Mouse (Mus musculus) Patski (cell line): ENCODE measurements around the gene Slc22a15. TPM values are rescaled to one million over a fixed set of nuclear protein-coding genes. Genes with fewer than 3 reads are reported as not detected.

ENCODE experiments used
- ATAC-seq: fragments of 100-300 bp; one replicate; pipeline ENCODE4 v1.8.0; 2021
- CTCF ChIA-PET: fragments of 350-600 bp; sonication (Branson Sonifier 250); formaldehyde crosslinking; loops from one replicate; lab custom pipeline; 2022; ENCODE audit warnings: inconsistent platforms; lab: Charles Lee
- POLR2A ChIA-PET: fragments of 350-600 bp; sonication (Branson Sonifier 250); formaldehyde crosslinking; loops from one replicate; lab custom pipeline; 2022; ENCODE audit warnings: antibody characterized with exemption, inconsistent platforms; lab: Charles Lee
- DNase-seq: peaks from one replicate; pipeline ENCODE4 v3.0.0-alpha.2; 2011; ENCODE audit warnings: low read depth, low spot score
- H3K27me3 ChIP-seq: fragments of 371-371 bp; one replicate; pipeline ENCODE4 v1.5.1; 2021
- CTCF ChIP-seq: fragments of 100-300 bp; IDR thresholded peaks from one replicate; pipeline ENCODE4 v1.5.1; 2021
- in situ Hi-C: fragments of 300-500 bp; cut with MboI; formaldehyde crosslinking; loops from 3 replicates; pipeline ENCODE4 v1.11.1; 2018; ENCODE audit warnings: low pct_unique_long_range_greater_than_20kb, mixed read lengths
- polyA plus RNA-seq: library from polyadenylated mRNA; unstranded; gene quantifications from one replicate; pipeline ENCODE4 v1.2.3, GENCODE M21; 2021

Slc22a15 gene
- polyA plus RNA-seq, 1 experiment from 2014 or later, result 21.9 TPM

DNA sequence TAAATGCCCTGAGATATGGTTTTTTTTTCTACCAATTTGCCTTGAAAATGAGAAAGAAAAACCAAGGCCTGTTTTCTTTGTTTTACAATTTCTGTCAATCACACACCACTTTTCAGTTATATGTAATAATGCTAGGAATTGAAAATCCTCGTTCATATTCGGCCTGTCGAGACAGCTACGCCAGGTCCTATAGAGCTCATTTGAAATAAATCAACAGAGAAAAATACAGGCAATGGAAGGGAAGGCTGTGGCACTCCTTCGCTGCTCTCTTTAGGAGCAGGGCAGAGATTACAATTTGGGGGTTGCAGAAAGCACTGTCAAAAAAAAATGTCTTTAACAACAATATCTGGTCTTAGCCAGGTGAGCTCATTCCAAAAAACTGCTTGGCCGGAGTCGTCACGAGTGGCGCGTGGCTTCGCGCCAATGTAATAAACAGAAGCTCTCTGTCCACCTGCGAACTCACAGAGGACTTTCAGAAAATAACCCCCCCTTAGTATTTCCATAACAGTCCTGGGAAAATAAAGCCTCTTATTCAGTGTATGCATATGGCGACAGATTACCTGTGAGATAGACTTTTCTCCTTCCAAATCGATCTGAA lies 26.8 kb downstream of the Slc22a15 start:
- ChIA-PET CTCF (interaction anchor here (1.2 to 1.9 kb wide), 6 partner anchors 15 to 345 kb away, joined by 3 to 5 read pairs (median 4); no protein-coding TSS in a partner anchor), POLR2A (no interaction called here)
- no peak for DNase-seq
- no peaks in the 10 kb centered on the region for H3K27me3 ChIP-seq
- no peak for ATAC-seq
- no peak for TF ChIP-seq CTCF
- in situ Hi-C loops, result no loop called here

DNA sequence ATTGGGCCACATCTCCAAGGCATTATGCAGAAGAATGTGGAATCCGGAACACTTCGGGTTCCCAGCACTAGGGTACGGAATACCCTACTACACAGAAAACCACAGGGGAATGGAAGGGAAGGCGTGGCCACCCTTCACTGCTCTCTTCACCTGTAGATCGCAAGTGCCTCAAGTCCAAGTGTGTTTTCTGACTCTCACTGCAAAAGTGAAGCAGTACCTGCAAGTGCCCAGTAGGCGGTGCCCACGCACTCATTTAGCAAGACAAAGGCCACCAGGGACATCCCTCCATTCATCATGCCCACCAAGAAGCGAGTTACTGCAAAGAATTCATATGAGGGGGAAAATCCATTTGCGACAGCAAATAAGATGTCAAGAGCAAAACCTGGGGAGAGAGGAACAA lies 27.4 kb downstream of the Slc22a15 start:
- CTCF ChIA-PET, result interaction anchor here (1.2 to 1.5 kb wide), 4 partner anchors 14 to 346 kb away, joined by 3 to 5 read pairs (median 4); no protein-coding TSS in a partner anchor
- ATAC-seq, result no peak
- in situ Hi-C loops, result no loop called here

DNA sequence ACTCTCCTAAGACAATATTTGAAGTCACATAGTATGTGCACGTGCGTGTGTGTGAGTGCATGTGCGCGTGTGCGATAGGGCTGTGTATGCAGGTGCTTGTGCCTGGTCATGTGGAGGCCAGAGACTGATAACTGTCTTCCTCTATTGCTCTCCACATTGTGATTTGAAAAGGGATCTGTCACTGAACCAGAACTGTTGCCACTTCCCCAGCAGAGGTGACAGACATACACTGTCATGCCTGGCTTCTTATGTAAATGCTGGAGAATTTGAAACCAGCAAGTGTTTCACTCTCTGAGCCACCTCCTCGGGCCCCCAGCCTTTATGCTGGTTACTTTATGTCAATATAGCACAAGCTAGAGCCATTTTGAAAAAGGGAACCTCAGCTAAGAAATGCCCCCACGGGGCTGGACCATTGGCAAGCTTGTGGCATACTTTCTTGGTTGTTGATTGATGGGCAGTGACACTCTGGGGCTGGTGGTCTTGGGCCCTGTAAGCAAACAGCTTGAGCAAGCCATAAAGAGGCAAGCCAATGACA lies 28.8 kb downstream of the Slc22a15 start:
- TF ChIP-seq CTCF, result no peak
- DNase-seq, result no peak
- ChIA-PET CTCF (interaction anchor here (0.9 to 1.5 kb wide), 3 partner anchors 9 to 10 kb away, joined by 3 to 4 read pairs (median 4); no protein-coding TSS in a partner anchor), POLR2A (interaction anchor here (0.8 kb wide), 1 partner anchor 9 kb away, joined by 4 read pairs; no protein-coding TSS in a partner anchor)
- no peaks in the 10 kb centered on the region for H3K27me3 ChIP-seq
- in situ Hi-C loops, result no loop called here
- no peak for ATAC-seq

More for the DNA sequence above, 27.4 kb downstream of the Slc22a15 start:
- no peak for DNase-seq
- POLR2A ChIA-PET, result no interaction called here
- no peaks in the 10 kb centered on the region for H3K27me3 ChIP-seq
- peak; percentile 99 for TF ChIP-seq CTCF

DNA sequence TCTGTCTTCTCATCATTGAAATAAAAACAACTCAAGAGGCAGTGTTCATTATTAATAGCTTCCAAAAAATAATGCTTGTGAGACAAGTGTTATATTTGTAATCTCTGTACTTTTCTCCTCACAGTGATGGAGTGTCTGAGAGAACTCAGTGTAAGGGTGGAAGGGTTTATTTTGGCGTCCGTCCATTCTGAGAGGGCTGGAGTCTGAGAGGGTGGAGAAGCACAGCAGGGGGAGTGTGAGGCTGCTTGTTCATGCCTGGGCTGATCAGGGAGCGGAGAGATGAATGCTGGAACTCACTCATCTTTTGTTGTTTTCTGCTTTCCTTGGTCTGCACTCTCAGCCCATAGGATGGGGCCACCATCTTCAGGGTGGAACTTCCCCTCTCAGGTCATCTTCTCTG lies 38.7 kb downstream of the Slc22a15 start:
- in situ Hi-C loops, result loop anchor here (10.0 kb wide), 1 partner anchor 179 kb away; no protein-coding TSS in a partner anchor
- ChIA-PET CTCF (interaction anchor here (0.9 to 1.6 kb wide), 4 partner anchors 9 to 176 kb away, joined by 3 to 4 read pairs (median 3); no protein-coding TSS in a partner anchor), POLR2A (interaction anchor here (1.9 kb wide), 1 partner anchor 10 kb away, joined by 4 read pairs; no protein-coding TSS in a partner anchor)
- TF ChIP-seq CTCF, result no peak
- H3K27me3 ChIP-seq, result no peaks in the 10 kb centered on the region
- ATAC-seq (no peak), DNase-seq (peak; percentile 28)

DNA sequence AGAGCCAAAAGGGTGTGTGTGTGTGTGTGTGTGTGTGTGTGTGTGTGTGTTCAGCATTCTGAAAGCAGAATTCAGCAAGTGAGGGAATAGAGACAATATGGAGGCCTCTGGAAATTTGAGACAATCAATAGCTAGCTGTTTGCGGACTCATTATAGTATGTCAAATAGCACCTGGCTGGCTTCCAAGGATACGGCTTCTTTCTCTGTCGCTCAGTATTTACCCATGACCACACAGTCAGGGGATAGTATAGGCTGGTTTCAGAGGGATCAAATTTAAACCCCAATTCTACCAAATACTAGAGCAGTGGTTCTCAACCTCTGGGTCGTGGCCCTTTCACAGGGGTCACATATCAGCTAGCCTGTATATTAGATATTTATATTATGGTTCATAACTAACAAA lies 39.2 kb downstream of the Slc22a15 start:
- DNase-seq (no peak), ATAC-seq (no peak)
- CTCF ChIA-PET, result interaction anchor here (0.9 to 1.6 kb wide), 4 partner anchors 9 to 177 kb away, joined by 3 to 4 read pairs (median 3); no protein-coding TSS in a partner anchor
- in situ Hi-C loops, result loop anchor here (10.0 kb wide), 1 partner anchor 180 kb away; no protein-coding TSS in a partner anchor
- POLR2A ChIA-PET, result no interaction called here
- H3K27me3 ChIP-seq, result no peaks in the 10 kb centered on the region
- no peak for TF ChIP-seq CTCF

DNA sequence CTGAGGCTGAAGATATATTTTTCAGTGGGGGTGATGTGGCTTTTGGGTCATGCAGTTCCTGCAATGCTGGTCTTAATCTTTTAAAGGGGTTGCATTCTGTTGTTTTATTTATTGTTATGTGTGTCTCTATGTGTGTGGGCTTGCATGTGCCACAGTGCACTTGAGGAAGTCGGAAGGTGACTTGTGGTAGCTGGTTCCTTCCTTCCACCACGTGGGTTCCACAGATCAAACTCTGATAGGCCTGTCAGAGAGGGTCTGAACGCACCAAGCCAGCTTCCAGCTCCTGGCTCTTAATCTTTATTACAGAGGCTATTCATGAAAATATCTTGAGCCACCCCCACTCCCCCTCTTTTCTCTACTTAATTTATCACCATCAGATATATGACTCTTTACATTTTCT lies 40.4 kb downstream of the Slc22a15 start:
- DNase-seq (no peak), ATAC-seq (no peak)
- ChIA-PET POLR2A (interaction anchor here (0.5 to 0.6 kb wide), 2 partner anchors 139 to 455 kb away, joined by 3 to 4 read pairs; no protein-coding TSS in a partner anchor), CTCF (interaction anchor here (1.7 to 1.9 kb wide), 2 partner anchors 14 to 178 kb away, joined by 4 read pairs; no protein-coding TSS in a partner anchor)
- H3K27me3 ChIP-seq, result no peaks in the 10 kb centered on the region
- no peak for TF ChIP-seq CTCF
- in situ Hi-C loops, result loop anchor here (10.0 kb wide), 1 partner anchor 181 kb away; no protein-coding TSS in a partner anchor

DNA sequence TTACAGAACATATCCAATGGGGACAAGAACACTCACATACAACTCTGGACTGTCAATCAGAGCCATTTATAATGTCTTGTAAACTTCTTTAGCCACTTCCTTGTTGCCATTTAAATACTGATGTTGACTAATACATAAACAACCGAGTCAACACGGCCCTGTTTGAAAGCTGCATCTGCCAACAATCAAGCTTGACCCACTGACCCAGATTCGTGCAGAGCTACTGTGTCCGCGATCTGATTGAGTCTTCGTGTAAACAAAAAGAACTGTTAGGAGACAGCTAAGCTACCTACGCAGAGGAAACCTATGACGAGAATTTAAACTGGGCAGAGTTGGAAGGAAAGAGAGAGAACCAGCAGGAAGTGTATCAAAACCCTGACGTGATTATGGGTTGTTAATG lies 42.5 kb downstream of the Slc22a15 start:
- POLR2A ChIA-PET, result no interaction called here
- in situ Hi-C loops, result loop anchor here (10.0 kb wide), 1 partner anchor 183 kb away; no protein-coding TSS in a partner anchor

DNA sequence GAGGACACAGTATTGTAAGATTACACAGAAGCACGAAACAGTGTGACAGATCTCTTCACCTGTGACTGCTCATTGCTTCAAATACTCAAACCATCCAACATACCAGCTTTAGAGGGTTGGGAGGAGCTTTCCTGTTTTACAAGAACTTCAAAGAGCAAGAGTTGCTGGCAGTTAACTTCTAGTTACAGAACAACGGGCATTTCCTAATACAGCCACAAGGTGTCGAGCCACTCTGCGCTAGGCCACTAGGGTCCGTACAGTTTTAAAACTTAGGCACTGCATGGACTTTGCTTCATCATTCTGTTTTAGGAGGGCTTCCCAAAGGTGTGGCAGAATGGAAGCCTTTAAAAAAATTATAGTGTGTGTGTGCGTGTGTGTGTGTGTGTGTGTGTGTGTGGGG lies 43.4 kb downstream of the Slc22a15 start:
- ATAC-seq, result no peak
- no peaks in the 10 kb centered on the region for H3K27me3 ChIP-seq
- TF ChIP-seq CTCF, result no peak
- ChIA-PET POLR2A (no interaction called here), CTCF (interaction anchor here (1.0 to 2.5 kb wide), 4 partner anchors 14 to 165 kb away, joined by 3 to 5 read pairs (median 3); no protein-coding TSS in a partner anchor)
- DNase-seq, result no peak
- in situ Hi-C loops, result loop anchor here (10.0 kb wide), 1 partner anchor 184 kb away; no protein-coding TSS in a partner anchor

More for the DNA sequence above, 42.5 kb downstream of the Slc22a15 start:
- DNase-seq (no peak), ATAC-seq (no peak)
- H3K27me3 ChIP-seq, result no peaks in the 10 kb centered on the region
- TF ChIP-seq CTCF, result no peak
- CTCF ChIA-PET, result interaction anchor here (1.0 to 2.5 kb wide), 4 partner anchors 18 to 362 kb away, joined by 3 to 5 read pairs (median 4); no protein-coding TSS in a partner anchor

DNA sequence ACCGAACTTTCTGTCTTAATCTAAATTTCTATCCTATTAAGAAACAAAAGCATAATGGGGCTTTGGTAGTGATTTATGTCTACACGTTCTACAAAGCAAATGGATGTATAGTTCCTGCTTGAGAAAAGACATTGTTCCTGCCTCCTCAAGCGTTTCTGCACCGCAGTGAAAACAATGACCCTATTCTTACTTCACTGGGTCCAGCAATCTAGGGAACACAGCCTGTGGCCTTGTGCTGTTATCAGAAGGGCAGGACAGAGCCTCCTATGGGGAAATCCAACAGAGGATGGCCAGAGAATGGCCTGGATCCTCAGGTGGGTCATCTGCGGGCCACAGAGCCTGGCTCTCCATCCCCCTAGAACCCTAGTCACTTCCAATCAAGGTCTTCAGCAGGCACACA lies 46.1 kb downstream of the Slc22a15 start:
- DNase-seq (no peak), ATAC-seq (no peak)
- TF ChIP-seq CTCF, result no peak
- CTCF ChIA-PET, result interaction anchor here (1.1 kb wide), 1 partner anchor 21 kb away, joined by 3 read pairs; no protein-coding TSS in a partner anchor
- POLR2A ChIA-PET, result no interaction called here
- in situ Hi-C loops, result no loop called here
- H3K27me3 ChIP-seq, result no peaks in the 10 kb centered on the region
